8 mouse cellular contexts compared by ENCODE assay signal in the genomic region with DNA sequence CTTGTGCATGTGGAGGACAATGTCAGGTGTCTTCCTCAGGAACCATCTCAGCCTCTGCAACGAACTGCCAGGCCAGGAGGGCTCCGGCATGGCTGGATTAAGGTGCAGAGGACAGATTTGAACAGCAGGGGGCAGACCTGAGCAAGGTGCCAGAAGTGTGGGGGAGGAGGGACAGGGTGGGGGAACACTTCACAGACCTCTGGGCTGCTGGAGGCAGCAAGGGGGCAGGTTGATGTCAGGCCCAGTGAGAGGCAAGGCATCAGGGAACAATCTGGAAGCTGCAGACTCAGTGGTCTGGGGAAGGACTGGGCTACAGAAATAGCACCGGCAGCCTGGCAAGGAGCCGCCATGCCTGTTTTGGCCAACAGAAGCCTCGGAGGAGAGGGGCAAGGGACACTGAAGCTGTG. TPM values are rescaled to one million over a fixed set of nuclear protein-coding genes. Genes with fewer than 3 reads are reported as not detected.
DNase-seq lines count a peak whose midpoint lies in the region; ATAC-seq lines count a peak whose summit lies in the region.

No protein-coding gene starts in this region.

- intact Hi-C loops in left cerebral cortex, postnatal 14 days (cut with DNase I) = no loop called here

- H3K27me3 ChIP-seq in splenic B cell, adult 2 months (ENCODE audit: control insufficient read depth, insufficient read depth, low read length, poor library complexity, severe bottlenecking) = no peaks in the 10 kb centered on the region

- H3K36me3 ChIP-seq in splenic B cell, adult 2 months (ENCODE audit: control insufficient read depth, insufficient read depth, low read length, poor library complexity, severe bottlenecking) = no peaks in the 10 kb centered on the region

- DNase-seq in frontal cortex, postnatal 14 days (ENCODE audit: low spot score in 2 of 2) = no peak
- peak; percentile 65 for DNase-seq in MN1 (ENCODE audit: low spot score)
- DNase-seq in cerebellum, adult 9-11 months = peak; percentile 68
- peak; percentile 37 for DNase-seq in heart, adult 8-10 months (ENCODE audit: low spot score)
- DNase-seq in left cerebral cortex, postnatal 14 days (ENCODE audit: low spot score in 2 of 2) = peak; percentile 30 to 39
- peak; percentile 69 for DNase-seq in mesoderm, embryonic 11.5 days (ENCODE audit: low read depth, low spot score)
- peak; percentile 75 for DNase-seq in splenic B cell, adult 2 months (ENCODE audit: low read depth, low spot score)

- ATAC-seq in frontal cortex, adult (ENCODE audit: low TSS enrichment) = peak; percentile 85

RNA-seq across cellular contexts. Expression of a gene that starts 57.6 kb away (rescaled TPM):
- total RNA-seq in heart, adult 8-10 months (2022) = not detected
- total RNA-seq in left cerebral cortex, postnatal 14 days (2021) = not detected

Comparison
In these comparisons a context has a peak if more than half of its experiments do, and no peak if none do; other contexts are left out.
1. DNase-seq: peak in MN1 (single experiment), cerebellum, adult 9-11 months (single experiment), heart, adult 8-10 months (single experiment), left cerebral cortex, postnatal 14 days (2 of 2), mesoderm, embryonic 11.5 days (single experiment) and splenic B cell, adult 2 months (single experiment); none in frontal cortex, postnatal 14 days (0 of 2).